Comparison of ENCODE assay signal across 9 mouse cellular contexts in the genomic region with DNA sequence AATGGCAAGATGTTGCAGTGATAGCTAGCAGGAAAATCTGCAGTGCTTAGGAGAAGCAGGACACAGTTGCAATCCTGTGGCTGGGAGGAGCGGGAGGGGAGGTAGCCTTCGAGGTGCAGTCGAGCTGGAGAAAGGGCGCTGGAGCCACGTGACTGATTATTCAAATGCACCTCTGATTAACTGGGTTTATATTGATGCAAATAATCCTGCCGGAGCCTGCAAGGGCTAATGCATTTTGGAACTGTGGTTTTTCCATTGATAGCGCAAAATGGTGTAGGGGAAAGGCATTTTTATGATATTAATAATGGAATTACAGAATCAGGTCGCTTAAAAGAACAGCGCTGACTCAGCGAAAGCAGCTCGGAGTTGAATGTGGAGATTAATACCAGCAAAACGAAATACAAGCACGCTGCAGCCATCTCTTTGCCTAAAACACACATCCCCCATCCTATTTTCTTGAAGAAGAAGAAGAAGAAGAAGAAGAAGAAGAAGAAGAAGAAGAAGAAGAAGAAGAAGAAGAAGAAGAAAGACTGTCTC.
DNase-seq lines count a peak whose midpoint lies in the region; ATAC-seq lines count a peak whose summit lies in the region.
"Had no signal": no experiment of that assay in that cellular context is flagged by ENCODE, and none has a peak within 500 bp of the region (broad histone marks: within the 10 kb centered on the region; RNA-seq: fewer than 3 reads in every experiment).

No protein-coding gene starts in this region.

- peak overlapping the region; percentile 24 for H3K4me2 ChIP-seq in limb, embryonic 12.5 days
- peak overlapping the region; percentile 40 for H3K4me2 ChIP-seq in forebrain, embryonic 11.5 days (ENCODE audit: low read depth, low read length, severe bottlenecking)
- H3K4me2 ChIP-seq in limb, embryonic 15.5 days, result peak overlapping the region; percentile 17
- H3K4me2 ChIP-seq in stomach, embryonic 15.5 days, result peak overlapping the region; percentile 30; the same call in 1 of the 2 replicates

- H3K9ac ChIP-seq in limb, embryonic 12.5 days (replicated peaks), result no peak overlapping the region
- H3K9ac ChIP-seq in forebrain, embryonic 11.5 days (ENCODE audit: low read length), result no peak overlapping the region
- H3K9ac ChIP-seq in limb, embryonic 15.5 days, result no peak overlapping the region
- no peak overlapping the region for H3K9ac ChIP-seq in stomach, embryonic 15.5 days

- H3K27me3 ChIP-seq in limb, embryonic 12.5 days, result peaks cover 11% of the 10 kb centered on the region
- H3K27me3 ChIP-seq in limb, embryonic 10.5 days (ENCODE audit: low read depth, poor library complexity, severe bottlenecking), result peaks cover 30% of the 10 kb centered on the region; the same call in 1 of the 2 replicates
- no peaks in the 10 kb centered on the region for H3K27me3 ChIP-seq in forebrain, embryonic 11.5 days (ENCODE audit: control insufficient read depth, insufficient read depth, low read length)
- H3K27me3 ChIP-seq in limb, embryonic 15.5 days, result no peaks in the 10 kb centered on the region; the same call in 1 of the 2 replicates
- no peaks in the 10 kb centered on the region for H3K27me3 ChIP-seq in stomach, embryonic 15.5 days (replicated peaks)

- no peak overlapping the region for H3K4me3 ChIP-seq in limb, embryonic 12.5 days (replicated peaks)
- H3K4me3 ChIP-seq in limb, embryonic 10.5 days, result no peak overlapping the region
- H3K4me3 ChIP-seq in forebrain, embryonic 11.5 days (ENCODE audit: low read depth, low read length), result no peak overlapping the region
- no peak overlapping the region for H3K4me3 ChIP-seq in limb, embryonic 15.5 days
- 0 out of 2 replicates have a peak overlapping the region, but pooled peaks have one; percentile 1 for H3K4me3 ChIP-seq in stomach, embryonic 15.5 days (replicated peaks)

- peaks cover 13% of the 10 kb centered on the region for H3K4me1 ChIP-seq in limb, embryonic 12.5 days (replicated peaks)
- H3K4me1 ChIP-seq in limb, embryonic 10.5 days, result peaks cover 23% of the 10 kb centered on the region
- no peaks in the 10 kb centered on the region; the same call in 1 of the 2 replicates for H3K4me1 ChIP-seq in forebrain, embryonic 11.5 days (replicated peaks; ENCODE audit: control insufficient read depth, insufficient read depth, low read length)
- H3K4me1 ChIP-seq in limb, embryonic 15.5 days, result peaks cover 12% of the 10 kb centered on the region; the same call in 1 of the 2 replicates
- peaks cover 5% of the 10 kb centered on the region; the same call in 1 of the 2 replicates for H3K4me1 ChIP-seq in stomach, embryonic 15.5 days

- DNase-seq in limb, embryonic 10.5 days (ENCODE audit: low spot score), result no peak
- DNase-seq in forebrain, embryonic 11.5 days (ENCODE audit: low spot score), result no peak
- no peak for DNase-seq in cerebellum, adult 18-20 months
- no peak for DNase-seq in layer of hippocampus, adult 18-20 months (ENCODE audit: low spot score in 2 of 2)
- DNase-seq in thymus, postnatal 36 days, result no peak

- ATAC-seq in limb, embryonic 12.5 days (ENCODE audit: insufficient number of reproducible peaks, insufficient read depth, low FRiP score, low TSS enrichment, low read depth), result no peak
- peak; percentile 63 for ATAC-seq in forebrain, embryonic 11.5 days (replicated peaks; ENCODE audit: low FRiP score)
- no peak for ATAC-seq in limb, embryonic 15.5 days (ENCODE audit: insufficient number of reproducible peaks, low FRiP score, low TSS enrichment, low read depth)
- no peak for ATAC-seq in stomach, embryonic 15.5 days (ENCODE audit: insufficient read depth, low FRiP score, low read depth)
- ATAC-seq: Patski had no signal

- no peaks in the 10 kb centered on the region for H3K36me3 ChIP-seq in limb, embryonic 12.5 days
- no peaks in the 10 kb centered on the region for H3K36me3 ChIP-seq in limb, embryonic 10.5 days
- H3K36me3 ChIP-seq in forebrain, embryonic 11.5 days (ENCODE audit: control insufficient read depth, insufficient read depth, low read length), result no peaks in the 10 kb centered on the region
- no peaks in the 10 kb centered on the region for H3K36me3 ChIP-seq in limb, embryonic 15.5 days
- no peaks in the 10 kb centered on the region for H3K36me3 ChIP-seq in stomach, embryonic 15.5 days

- 26% methylated on average over 13 of the region's 13 CpGs for WGBS in limb, embryonic 12.5 days
- 28% methylated on average over 13 of the region's 13 CpGs for WGBS in limb, embryonic 10.5 days
- 21% methylated on average over 13 of the region's 13 CpGs for WGBS in forebrain, embryonic 11.5 days
- WGBS in limb, embryonic 15.5 days, result 27% methylated on average over 13 of the region's 13 CpGs
- WGBS in stomach, embryonic 15.5 days, result 28% methylated on average over 13 of the region's 13 CpGs

- H3K27ac ChIP-seq in limb, embryonic 12.5 days, result no peak overlapping the region
- H3K27ac ChIP-seq in limb, embryonic 10.5 days, result no peak overlapping the region; the same call in 1 of the 2 replicates
- no peak overlapping the region for H3K27ac ChIP-seq in forebrain, embryonic 11.5 days (ENCODE audit: low read depth, low read length)
- H3K27ac ChIP-seq in limb, embryonic 15.5 days, result no peak overlapping the region
- no peak overlapping the region for H3K27ac ChIP-seq in stomach, embryonic 15.5 days

- H3K9me3 ChIP-seq in limb, embryonic 12.5 days, result no peaks in the 10 kb centered on the region
- no peaks in the 10 kb centered on the region for H3K9me3 ChIP-seq in limb, embryonic 10.5 days (replicated peaks)
- no peaks in the 10 kb centered on the region for H3K9me3 ChIP-seq in forebrain, embryonic 11.5 days (ENCODE audit: control insufficient read depth, low read length)
- H3K9me3 ChIP-seq in limb, embryonic 15.5 days, result no peaks in the 10 kb centered on the region
- H3K9me3 ChIP-seq in stomach, embryonic 15.5 days, result no peaks in the 10 kb centered on the region
